Mouse (Mus musculus) spleen, adult 2 months (tissue): ENCODE results near the gene Cfap206. TPM values are rescaled to one million over a fixed set of nuclear protein-coding genes. Genes with fewer than 3 reads are reported as not detected.

Source experiments
- DNase-seq, 2 experiments: peaks; one replicate each; pipeline versions ENCODE4 v3.0.0 to v3.0.0-alpha.2; 2012 to 2021; ENCODE audit warnings: low spot score in 2 of 2, low read depth in 1 of 2
- H3K27ac ChIP-seq: fragments of 200-500 bp; 2 replicates; pipeline ENCODE4 v1.5.1; 2012; ENCODE audit warnings: low read length, inconsistent platforms; ENCODE audit not compliant: insufficient read depth
- H3K27me3 ChIP-seq: fragments of 200-500 bp; 2 replicates; pipeline ENCODE4 v1.6.1; 2012; ENCODE audit warnings: mild to moderate bottlenecking, moderate library complexity, low read length, inconsistent platforms; ENCODE audit not compliant: control insufficient read depth, insufficient read depth
- H3K36me3 ChIP-seq: fragments of 200-500 bp; 2 replicates; pipeline ENCODE4 v1.6.1; 2012; ENCODE audit warnings: mild to moderate bottlenecking, low read length, inconsistent platforms; ENCODE audit not compliant: control insufficient read depth, insufficient read depth
- H3K4me1 ChIP-seq: fragments of 200-500 bp; 2 replicates; pipeline ENCODE4 v1.6.1; 2011; ENCODE audit warnings: inconsistent platforms; ENCODE audit not compliant: control insufficient read depth, insufficient read depth, insufficient read length
- H3K4me3 ChIP-seq: fragments of 200-500 bp; 2 replicates; pipeline ENCODE4 v1.5.1; 2011; ENCODE audit warnings: mild to moderate bottlenecking, inconsistent platforms; ENCODE audit not compliant: insufficient read depth, insufficient read length; ENCODE audit errors: extremely low read depth
- CTCF ChIP-seq: fragments of 200-500 bp; IDR thresholded peaks from 2 replicates; pipeline ENCODE4 v1.5.1; 2011; ENCODE audit warnings: mild to moderate bottlenecking, inconsistent platforms; ENCODE audit not compliant: insufficient read depth, insufficient read length, insufficient replicate concordance; ENCODE audit errors: extremely low read depth
- POLR2A ChIP-seq: fragments of 200-500 bp; IDR thresholded peaks from 2 replicates; pipeline ENCODE4 v1.6.1; 2011; ENCODE audit warnings: low read depth, low read length, inconsistent platforms
- WGBS: fragments of 180-500 bp; shearing (Covaris S2); methylation state at CpG from one replicate; pipeline ENCODE4 v1.1.7; 2018; 5-methylcytosine and 5-hydroxymethylcytosine counted together
- polyA plus RNA-seq: library from polyadenylated mRNA; depleted of rRNA; stranded (reverse); fragments of >200 nt; gene quantifications from 2 replicates; pipeline ENCODE4 v1.2.3, GENCODE M21; 2012; rRNA removed

The Cfap206 gene
- polyA plus RNA-seq, 1 experiment = not detected

- Histone ChIP-seq H3K4me3 (no peak overlapping the region), H3K27ac (no peak overlapping the region), H3K27me3 (no peaks in the 10 kb centered on the region), H3K36me3 (peaks cover 15% of the 10 kb centered on the region), H3K4me1 (no peaks in the 10 kb centered on the region)
- WGBS = 96% methylated on average over 5 of the region's 5 CpGs
- TF ChIP-seq POLR2A (no peak), CTCF (no peak)
- DNase-seq = no peak
Measured at GRCm38 (mm10) chr4:34639745-34640364, 90.2 kb downstream of the Cfap206 start.

Other genes with a start within 250 kb of the Cfap206 start
- gene Akirin2, start 179.3 kb downstream of the Cfap206 start, polyA plus RNA-seq = 15.9 and 22.0 TPM in 2 replicates
- gene Orc3, start 115.3 kb downstream of the Cfap206 start, polyA plus RNA-seq = 9.2 and 11.5 TPM in 2 replicates
- gene Rars2, start 115.2 kb downstream of the Cfap206 start, polyA plus RNA-seq = 4.8 and 5.1 TPM in 2 replicates
- gene Slc35a1, start 42.8 kb downstream of the Cfap206 start, polyA plus RNA-seq = 4.8 and 5.5 TPM in 2 replicates
- not detected in 2 replicates for gene Gm136, start 26.1 kb upstream of the Cfap206 start, polyA plus RNA-seq
- 1.0 and 1.1 TPM in 2 replicates for gene Smim8, start 48.2 kb upstream of the Cfap206 start, polyA plus RNA-seq
- gene Zfp292, start 152.8 kb upstream of the Cfap206 start, polyA plus RNA-seq = 2.0 and 2.1 TPM in 2 replicates
- not detected in 2 replicates for gene Cga, start 163.6 kb upstream of the Cfap206 start, polyA plus RNA-seq